Mouse (Mus musculus) small intestine, adult 2 months (tissue): ENCODE results near the gene Tcf7l1.

Source experiments
- CTCF ChIP-seq: fragments of 200-500 bp; IDR thresholded peaks from 2 replicates; pipeline ENCODE4 v1.5.1; 2012; ENCODE audit warnings: low read depth, mild to moderate bottlenecking, control low read depth, inconsistent platforms, low read length, moderate library complexity, mixed read lengths; ENCODE audit not compliant: insufficient replicate concordance, insufficient read length; ENCODE audit errors: extremely low read depth
- POLR2A ChIP-seq: fragments of 200-500 bp; IDR thresholded peaks from 2 replicates; pipeline ENCODE4 v1.6.1; 2012; ENCODE audit warnings: low read depth, mild to moderate bottlenecking, control low read depth, inconsistent platforms, low read length, moderate library complexity

- TF ChIP-seq CTCF (no peak), POLR2A (no peak)
Observed at GRCm38 (mm10) chr6:72736872-72737271, 52.2 kb downstream of the Tcf7l1 start.
